Mouse (Mus musculus) left cerebral cortex, postnatal 36 days (tissue): ENCODE results near the gene Kank2. TPM values are rescaled to one million over a fixed set of nuclear protein-coding genes. Genes with fewer than 3 reads are reported as not detected.

ENCODE experiments used
- DNase-seq, 2 experiments: peaks; one replicate each; pipeline ENCODE4 v3.0.0; 2021 to 2022; ENCODE audit warnings: low spot score in 2 of 2, mixed read lengths in 1 of 2
- intact Hi-C: fragments of 180-260 bp; cut with DNase I; formaldehyde crosslinking; loops from one replicate; pipeline ENCODE4 v1.15.1; 2025
- microRNA-seq: library from miRNA; unstranded; fragments of <30 nt; microRNA quantifications from one replicate; pipeline ENCODE4 v1.2.0, GENCODE M21; 2022
- total RNA-seq, 2 experiments: library from RNA; stranded (reverse); gene quantifications; 2 replicates each; pipeline ENCODE4 v1.2.3; 2021

Gene Kank2
- total RNA-seq, 2 experiments from 2014 or later, result 6.5 to 8.4 TPM

DNA sequence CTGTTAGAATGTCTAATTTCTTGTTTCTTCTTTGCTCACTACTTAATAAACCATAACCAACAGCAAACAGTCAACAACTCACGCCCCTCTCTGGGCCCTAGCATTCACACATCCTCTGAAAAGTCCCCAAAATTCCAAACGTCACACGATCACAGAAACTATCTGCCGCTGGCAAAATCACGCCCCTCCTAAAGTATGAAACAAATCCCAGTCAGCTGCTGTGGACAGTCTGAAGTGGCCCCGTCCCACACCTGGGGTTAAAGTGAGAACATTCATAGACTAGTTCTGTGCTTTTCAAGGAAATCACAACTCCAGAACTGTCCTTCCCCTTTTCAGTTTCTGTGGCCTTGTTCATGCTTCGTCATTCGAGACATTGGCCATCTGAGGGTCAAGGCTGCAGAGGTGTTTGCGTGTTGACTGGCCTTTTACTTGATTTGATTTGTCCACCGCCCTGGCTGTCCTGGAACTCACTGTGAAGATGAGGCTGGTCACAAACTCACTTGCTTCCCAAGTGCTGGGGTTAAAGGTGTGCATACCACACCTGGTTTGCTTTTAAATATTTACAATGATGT is 70.2 kb downstream of the Kank2 start:
- intact Hi-C loops, result no loop called here
- no peak for DNase-seq

GRCm38 (mm10) chr9:21726218-21726975 is 72.1 kb downstream of the Kank2 start:
- intact Hi-C loops, result no loop called here
- no peak for DNase-seq

DNA sequence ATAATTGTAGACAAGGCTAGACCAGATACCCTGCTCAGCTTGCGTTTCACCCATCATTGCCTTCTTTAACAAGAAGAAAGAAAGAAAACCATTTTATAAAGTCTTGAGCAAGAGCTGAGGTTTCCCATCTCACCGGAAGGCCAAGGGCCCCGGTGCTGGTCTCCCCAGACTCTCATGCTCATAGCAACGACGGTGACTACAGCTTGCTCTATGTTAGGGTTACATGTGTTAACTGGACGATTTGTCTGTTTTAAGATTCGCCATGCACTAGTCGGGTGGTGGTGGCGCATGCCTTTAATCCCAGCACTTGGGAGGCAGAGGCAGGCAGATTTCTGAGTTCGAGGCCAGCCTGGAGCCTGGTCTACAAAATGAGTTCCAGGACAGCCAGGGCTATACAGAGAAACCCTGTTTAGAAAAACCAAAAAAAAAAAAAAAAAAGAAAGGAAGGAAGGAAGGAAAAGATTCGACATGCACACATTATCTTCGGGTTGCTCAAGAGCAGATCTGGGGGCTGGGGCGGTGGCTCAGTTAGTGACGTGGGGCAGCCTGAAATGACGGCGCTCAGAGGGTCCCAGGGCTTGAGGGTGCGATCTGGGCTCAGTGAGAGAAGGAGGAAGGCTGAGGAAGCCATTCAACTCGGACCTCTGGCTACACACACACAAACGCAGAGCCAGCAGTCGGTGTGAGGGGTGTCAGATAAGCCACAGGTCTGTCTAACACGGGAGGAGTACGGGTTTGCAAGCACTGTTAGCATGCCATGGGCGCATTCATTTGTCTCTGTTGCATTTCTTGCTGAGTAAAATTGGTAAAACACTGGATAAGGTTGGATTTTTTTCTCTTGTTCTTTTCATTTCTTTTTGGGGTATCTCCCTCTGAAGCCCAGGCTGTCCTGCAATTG is 73.1 kb downstream of the Kank2 start:
- intact Hi-C loops, result no loop called here
- DNase-seq, result no peak

GRCm38 (mm10) chr9:21724147-21724536 is 74.4 kb downstream of the Kank2 start:
- intact Hi-C loops, result no loop called here

GRCm38 (mm10) chr9:21723377-21724146 is 75.0 kb downstream of the Kank2 start, which contains the start of gene Ldlr:
Ldlr (plus strand) TSS chr9:21723483.
- DNase-seq, result peak; percentile 67 to 74
- intact Hi-C loops, result no loop called here

More at GRCm38 (mm10) chr9:21724147-21724536, 74.4 kb downstream of the Kank2 start:
- DNase-seq, result peak; percentile 84 to 87

GRCm38 (mm10) chr9:21721036-21721435 is 77.5 kb downstream of the Kank2 start:
- intact Hi-C loops, result no loop called here
- DNase-seq, result no peak

- intact Hi-C loops, result no loop called here
- no peak for DNase-seq
Observed at GRCm38 (mm10) chr9:21717015-21717414, 81.5 kb downstream of the Kank2 start.

Small RNA genes lying within 50 kb of the gene (microRNA-seq; reads per million reads assigned to microRNA genes)
- gene Mir7083, result 4.8 reads per million, percentile 16 among the genes with 10 or more reads in this experiment

Other genes with a start within 250 kb of the Kank2 start
- gene Timm29, start 206.0 kb downstream of the Kank2 start, total RNA-seq, result 10 to 100 TPM; 48.9 to 49.1 TPM
- 10 to 100 TPM; 21.5 to 22.7 TPM for gene Yipf2, start 205.9 kb downstream of the Kank2 start, total RNA-seq
- gene Smarca4, start 182.6 kb downstream of the Kank2 start, total RNA-seq, result 100 to 1,000 TPM; 113 to 121 TPM
- gene Ldlr, start 75.3 kb downstream of the Kank2 start, total RNA-seq, result 10 to 100 TPM; 16.1 to 21.0 TPM
- gene Spc24, start 38.4 kb downstream of the Kank2 start, total RNA-seq, result 1 to 10 TPM; 1.5 TPM
- not detected for gene Angptl8, start 36.8 kb upstream of the Kank2 start, total RNA-seq
- gene Dock6, start 53.9 kb upstream of the Kank2 start, total RNA-seq, result 10 to 100 TPM; 11.4 to 18.8 TPM
- 10 to 100 TPM; 13.5 to 16.1 TPM for gene Rab3d, start 119.4 kb upstream of the Kank2 start, total RNA-seq
- 10 to 100 TPM; 13.0 to 20.1 TPM for gene Ccdc159, start 128.7 kb upstream of the Kank2 start, total RNA-seq
- 10 to 100 TPM; 32.8 to 38.5 TPM for gene Tmem205, start 128.8 kb upstream of the Kank2 start, total RNA-seq
- gene Plppr2, start 138.3 kb upstream of the Kank2 start, total RNA-seq, result 100 to 1,000 TPM; 193 to 201 TPM
- 10 to 100 TPM; 14.8 to 15.2 TPM for gene Swsap1, start 157.0 kb upstream of the Kank2 start, total RNA-seq
- 10 to 100 TPM in 1 of 2 experiments, 1 to 10 TPM in 1; 7.7 to 11.6 TPM for gene Epor, start 164.8 kb upstream of the Kank2 start, total RNA-seq
- gene Rgl3, start 190.7 kb upstream of the Kank2 start, total RNA-seq, result 1 to 10 TPM; 1.7 to 2.5 TPM
- 10 to 100 TPM in 1 of 2 experiments, 1 to 10 TPM in 1; 6.8 to 10.0 TPM for gene Ccdc151, start 203.9 kb upstream of the Kank2 start, total RNA-seq
- 10 to 100 TPM; 92.6 to 98.6 TPM for gene Prkcsh, start 204.1 kb upstream of the Kank2 start, total RNA-seq